Mouse (Mus musculus) liver, embryonic 16.5 days (tissue): Measurements from ENCODE around the gene Cyp4f18. TPM values are rescaled to one million over a fixed set of nuclear protein-coding genes. Genes with fewer than 3 reads are reported as not detected.
"Not testable (repeated sequence)": the region's sequence is repeated elsewhere in the genome, so short reads cannot be mapped to it uniquely, and the experiment has no call there.

Experiments
- ATAC-seq: fragments of 200-750 bp; cut with Nextera tagmentation; 2 replicates; pipeline ENCODE4 v1.8.0; 2017; ENCODE audit warnings: low read depth, mild to moderate bottlenecking, moderate number of reproducible peaks, moderate library complexity
- H3K27ac ChIP-seq: fragments of 300-500 bp; sonication (generic); 2 replicates; pipeline ENCODE4 v1.5.1; 2014; ENCODE audit warnings: mild to moderate bottlenecking, low read length
- H3K27me3 ChIP-seq: fragments of 300-500 bp; sonication (generic); 2 replicates; pipeline ENCODE4 v1.6.1; 2014; ENCODE audit warnings: low read depth, low read length, mixed read lengths; ENCODE audit not compliant: control insufficient read depth, insufficient read depth
- H3K36me3 ChIP-seq: fragments of 300-500 bp; sonication (generic); 2 replicates; pipeline ENCODE4 v1.6.1; 2014; ENCODE audit warnings: mild to moderate bottlenecking; ENCODE audit not compliant: control insufficient read depth, insufficient read depth
- H3K4me1 ChIP-seq: fragments of 300-500 bp; sonication (generic); 2 replicates; pipeline ENCODE4 v1.6.1; 2014; ENCODE audit warnings: low read depth, low read length, mixed read lengths; ENCODE audit not compliant: control insufficient read depth
- H3K4me2 ChIP-seq: fragments of 300-500 bp; sonication (generic); 2 replicates; pipeline ENCODE4 v1.6.1; 2014; ENCODE audit warnings: low read depth, low read length, mixed read lengths
- H3K4me3 ChIP-seq: fragments of 300-500 bp; sonication (generic); 2 replicates; pipeline ENCODE4 v1.5.1; 2014; ENCODE audit warnings: low read depth, mild to moderate bottlenecking, low read length
- H3K9ac ChIP-seq: fragments of 300-500 bp; sonication (generic); 2 replicates; pipeline ENCODE4 v1.6.1; 2014; ENCODE audit warnings: low read depth, low read length
- H3K9me3 ChIP-seq: fragments of 300-500 bp; sonication (generic); replicated peaks from 2 replicates; pipeline ENCODE4 v1.6.1; 2016; ENCODE audit warnings: low read length; ENCODE audit not compliant: control insufficient read depth
- WGBS: fragments of 180-500 bp; shearing (Covaris S2); extraction: QIAGEN DNeasy Blood & Tissue Kit; methylation state at CpG from one replicate; pipeline ENCODE4 v1.1.7; 2014; ENCODE audit not compliant: insufficient replicate concordance; 5-methylcytosine and 5-hydroxymethylcytosine counted together
- polyA plus RNA-seq: library from polyadenylated mRNA; unstranded; fragments of >200 nt; fragmentation: Nextera tagmentation; extraction: Ambion mirVana; gene quantifications from 2 replicates; pipeline ENCODE4 v1.2.1, GENCODE M21; 2015

The Cyp4f18 gene
- 3.6 and 4.0 TPM in 2 replicates for polyA plus RNA-seq

- no peak within 1 kb of the TSS for H3K4me2 ChIP-seq
- ATAC-seq: no peak
- H3K9me3 ChIP-seq: no peaks in the 10 kb centered on the region
- peak within 1 kb of the TSS; percentile 58; the same call in 1 of the 2 replicates for H3K27ac ChIP-seq
- H3K9ac ChIP-seq: no peak within 1 kb of the TSS
- H3K4me3 ChIP-seq: no peak within 1 kb of the TSS
- no peaks in the 10 kb centered on the region; the same call in 1 of the 2 replicates for H3K4me1 ChIP-seq
- H3K36me3 ChIP-seq: no peaks in the 10 kb centered on the region
- no peaks in the 10 kb centered on the region for H3K27me3 ChIP-seq
- WGBS: 39% methylated on average over 3 of the region's 3 CpGs
Observed at GRCm38 (mm10) chr8:72009473-72009872, at the start of gene Cyp4f18. Gene Cyp4f18 (minus strand): TSS chr8:72009626.

GRCm38 (mm10) chr8:72057643-72058042, 48.2 kb upstream of the Cyp4f18 start:
- WGBS: 60% methylated on average over 3 of the region's 4 CpGs
- H3K27me3 ChIP-seq, H3K4me2 ChIP-seq, H3K36me3 ChIP-seq, H3K9me3 ChIP-seq, H3K4me3 ChIP-seq, H3K9ac ChIP-seq, H3K4me1 ChIP-seq, H3K27ac ChIP-seq, ATAC-seq: not testable (repeated sequence)

GRCm38 (mm10) chr8:72054633-72055032, 45.2 kb upstream of the Cyp4f18 start:
- H3K9me3 ChIP-seq, H3K4me2 ChIP-seq, H3K27me3 ChIP-seq, H3K4me3 ChIP-seq, H3K9ac ChIP-seq, ATAC-seq, H3K36me3 ChIP-seq, H3K27ac ChIP-seq, H3K4me1 ChIP-seq: not testable (repeated sequence)

- no peak for ATAC-seq
- Histone ChIP-seq H3K4me3 (no peak overlapping the region), H3K27me3 (no peaks in the 10 kb centered on the region), H3K4me1 (no peaks in the 10 kb centered on the region), H3K4me2 (no peak overlapping the region), H3K36me3 (no peaks in the 10 kb centered on the region), H3K9me3 (no peaks in the 10 kb centered on the region), H3K9ac (no peak overlapping the region), H3K27ac (no peak overlapping the region)
- 56% methylated on average over 1 of the region's 1 CpGs for WGBS
Observed at GRCm38 (mm10) chr8:72042493-72042892, 33.1 kb upstream of the Cyp4f18 start.

GRCm38 (mm10) chr8:72040918-72041317, 31.5 kb upstream of the Cyp4f18 start, which contains the start of gene Olfr372:
Gene Olfr372 (plus strand): TSS chr8:72041218.
- not testable (repeated sequence) for H3K9ac ChIP-seq, H3K4me3 ChIP-seq, H3K27ac ChIP-seq, ATAC-seq, H3K4me1 ChIP-seq, H3K4me2 ChIP-seq, H3K27me3 ChIP-seq, H3K36me3 ChIP-seq, H3K9me3 ChIP-seq
- 62% methylated on average over 4 of the region's 4 CpGs for WGBS

GRCm38 (mm10) chr8:72032926-72033325, 23.5 kb upstream of the Cyp4f18 start:
- H3K36me3 ChIP-seq, H3K9me3 ChIP-seq, H3K9ac ChIP-seq, H3K4me2 ChIP-seq, H3K27ac ChIP-seq, H3K4me3 ChIP-seq, H3K4me1 ChIP-seq, H3K27me3 ChIP-seq, ATAC-seq: not testable (repeated sequence)
- WGBS: 25% methylated on average over 4 of the region's 4 CpGs

GRCm38 (mm10) chr8:72024886-72025285, 15.5 kb upstream of the Cyp4f18 start:
- not testable (repeated sequence) for H3K27ac ChIP-seq, H3K9me3 ChIP-seq, H3K36me3 ChIP-seq, ATAC-seq, H3K9ac ChIP-seq, H3K4me3 ChIP-seq, H3K4me2 ChIP-seq, H3K27me3 ChIP-seq, H3K4me1 ChIP-seq
- 9% methylated on average over 4 of the region's 9 CpGs for WGBS

- Histone ChIP-seq H3K9me3 (no peaks in the 10 kb centered on the region), H3K36me3 (no peaks in the 10 kb centered on the region), H3K4me1 (no peaks in the 10 kb centered on the region), H3K27ac (no peak overlapping the region), H3K27me3 (no peaks in the 10 kb centered on the region), H3K4me3 (no peak overlapping the region), H3K4me2 (no peak overlapping the region), H3K9ac (no peak overlapping the region)
- WGBS: 27% methylated on average over 2 of the region's 2 CpGs
- ATAC-seq: no peak
Observed at GRCm38 (mm10) chr8:72019816-72020215, 10.4 kb upstream of the Cyp4f18 start.

GRCm38 (mm10) chr8:72019022-72019421, 9.6 kb upstream of the Cyp4f18 start:
- H3K9me3 ChIP-seq, H3K4me2 ChIP-seq, H3K4me3 ChIP-seq, H3K36me3 ChIP-seq, ATAC-seq, H3K4me1 ChIP-seq, H3K27ac ChIP-seq, H3K9ac ChIP-seq, H3K27me3 ChIP-seq: not testable (repeated sequence)
- WGBS: 59% methylated on average over 1 of the region's 1 CpGs
